Mouse (Mus musculus) ES-CJ7 (cell line): Measurements from ENCODE around the gene Ticam1.
"Not testable (repeated sequence)": the region's sequence is repeated elsewhere in the genome, so short reads cannot be mapped to it uniquely, and the experiment has no call there.

Experiments
- DNase-seq: peaks from one replicate; pipeline ENCODE4 v3.0.0; 2011; ENCODE audit warnings: low read depth, low spot score

The Ticam1 gene

DNA sequence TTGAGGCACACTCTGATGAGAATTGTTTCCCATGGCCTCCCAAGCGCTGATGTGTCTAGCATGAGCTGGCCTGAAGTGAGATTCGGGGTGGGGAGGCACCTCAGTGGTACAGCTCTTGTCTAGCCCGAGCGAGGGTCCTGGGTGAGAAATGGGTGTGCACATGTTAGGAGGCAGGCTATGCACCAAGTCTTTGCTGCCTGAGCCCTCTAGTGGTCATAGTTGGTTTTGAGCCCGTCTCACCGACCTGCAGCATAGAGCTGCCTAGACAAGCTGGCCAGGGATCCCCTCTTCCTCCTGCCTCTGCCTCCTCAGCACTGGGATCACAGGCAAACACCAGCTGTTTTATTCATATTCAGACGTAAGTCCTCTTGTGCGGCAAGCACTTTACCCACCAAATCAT lies 12.6 kb downstream of the Ticam1 start:
- peak; percentile 94 for DNase-seq

DNA sequence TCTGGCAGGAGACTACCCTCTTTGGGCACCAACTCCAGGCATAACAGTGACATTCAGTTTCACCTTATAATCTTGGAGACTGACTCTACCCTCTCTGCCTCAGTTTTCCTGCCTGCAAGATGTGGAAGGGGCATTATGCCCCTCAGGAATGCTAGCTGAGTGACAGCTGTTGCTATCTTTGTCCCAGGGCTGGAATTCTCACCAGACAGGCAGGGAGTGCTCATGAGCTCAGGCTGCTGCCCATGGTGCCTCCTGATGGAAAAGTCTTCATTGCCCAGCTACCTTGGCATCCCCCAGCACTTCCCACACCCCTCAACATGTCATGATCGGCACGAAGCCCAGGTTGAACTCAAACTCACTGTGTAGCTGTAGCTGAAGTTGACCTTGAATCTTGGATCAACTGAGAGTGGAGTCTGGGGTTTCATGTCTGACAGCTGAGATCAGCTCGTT lies 13.9 kb downstream of the Ticam1 start:
- DNase-seq, result no peak

DNA sequence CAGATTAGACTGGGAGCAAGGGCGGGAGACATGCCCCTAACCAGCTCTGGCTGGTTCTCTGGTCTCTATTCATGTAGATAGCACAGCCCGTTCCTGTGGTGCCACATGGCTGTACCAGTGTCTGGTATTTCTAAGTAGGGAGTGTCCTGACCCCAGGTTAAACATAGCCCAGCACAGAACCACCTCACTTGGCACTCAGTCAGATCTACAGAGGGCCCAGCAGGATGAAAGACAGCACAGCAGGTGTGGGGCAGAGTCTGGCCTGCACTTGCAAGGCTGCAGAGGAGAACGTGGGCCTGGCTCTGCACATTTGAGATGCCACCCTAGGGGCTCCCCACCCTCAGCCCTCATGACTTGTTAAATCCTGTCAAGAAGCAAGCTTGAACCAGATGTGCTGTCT lies 15.4 kb downstream of the Ticam1 start:
- peak; percentile 47 for DNase-seq

DNA sequence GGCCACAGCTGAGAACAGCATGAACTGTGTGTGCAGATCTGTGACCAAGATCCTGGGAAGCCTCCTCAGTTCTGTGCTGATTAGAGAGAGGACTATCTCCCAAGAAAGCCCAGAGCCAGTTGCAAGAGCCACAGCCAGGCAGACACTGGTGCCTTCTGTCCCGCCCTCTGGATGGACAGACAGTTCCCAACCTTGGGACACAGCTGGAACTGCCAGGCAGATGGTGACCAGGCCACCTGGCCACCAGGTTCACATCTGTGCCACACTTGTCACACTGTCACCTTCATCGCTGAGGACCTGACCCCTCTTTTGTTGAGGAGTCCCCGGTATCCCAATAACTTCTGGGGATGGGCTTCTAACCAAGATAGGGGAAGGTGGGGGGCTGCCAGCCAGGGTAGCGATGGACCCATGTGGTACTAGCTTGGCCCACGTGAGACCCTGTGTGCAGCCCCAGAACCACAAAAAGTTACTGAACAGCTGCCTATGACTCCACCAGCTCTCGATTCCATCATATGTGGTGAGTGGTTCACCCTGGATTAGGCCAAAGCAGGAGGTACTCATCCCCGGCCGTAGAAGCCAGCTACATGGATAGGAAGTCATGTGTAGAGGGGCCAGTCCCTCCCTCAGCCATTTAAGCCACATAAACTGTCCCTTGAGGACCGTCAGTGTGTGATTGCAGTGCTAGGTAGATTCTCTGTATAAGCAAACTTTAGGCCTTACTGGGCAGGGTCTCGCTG lies 17.1 kb downstream of the Ticam1 start:
- no peak for DNase-seq

DNA sequence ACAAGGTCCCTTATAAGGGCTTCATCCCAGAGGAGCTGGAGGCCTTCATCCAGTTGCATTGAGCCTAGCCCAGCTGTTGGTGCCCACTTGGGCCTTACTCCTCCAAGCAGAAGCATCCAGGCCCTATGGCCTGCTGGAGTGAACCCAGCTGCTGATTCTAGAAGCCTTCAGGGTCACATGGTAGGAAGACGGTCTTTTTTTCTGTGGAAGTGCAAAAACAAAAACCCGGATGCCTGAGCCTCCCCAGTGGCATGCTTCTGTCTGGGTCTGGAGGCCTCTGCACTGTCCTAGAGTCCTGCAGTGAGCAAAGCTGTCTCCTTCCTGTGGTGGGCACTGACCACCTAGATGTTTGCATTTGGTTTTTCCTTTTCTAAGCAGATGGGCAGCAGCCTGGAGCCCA lies 17.8 kb downstream of the Ticam1 start:
- DNase-seq, result not testable (repeated sequence)

DNA sequence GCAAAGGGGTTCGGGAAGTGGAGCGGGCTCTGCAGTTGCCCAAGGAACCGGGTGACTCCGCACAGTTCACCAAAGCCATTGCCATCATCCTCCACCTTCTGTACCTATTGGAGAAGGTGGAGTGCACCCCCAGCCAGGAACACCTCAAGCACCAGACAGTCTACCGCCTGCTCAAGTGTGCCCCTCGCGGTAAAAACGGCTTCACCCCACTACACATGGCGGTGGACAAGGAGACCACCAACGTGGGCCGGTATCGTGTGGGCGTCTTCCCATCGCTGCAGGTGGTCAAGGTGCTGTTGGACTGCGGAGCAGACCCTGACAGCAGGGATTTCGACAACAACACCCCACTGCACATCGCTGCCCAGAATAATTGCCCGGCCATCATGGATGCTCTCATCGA lies 18.3 kb downstream of the Ticam1 start:
- DNase-seq, result not testable (repeated sequence)

DNA sequence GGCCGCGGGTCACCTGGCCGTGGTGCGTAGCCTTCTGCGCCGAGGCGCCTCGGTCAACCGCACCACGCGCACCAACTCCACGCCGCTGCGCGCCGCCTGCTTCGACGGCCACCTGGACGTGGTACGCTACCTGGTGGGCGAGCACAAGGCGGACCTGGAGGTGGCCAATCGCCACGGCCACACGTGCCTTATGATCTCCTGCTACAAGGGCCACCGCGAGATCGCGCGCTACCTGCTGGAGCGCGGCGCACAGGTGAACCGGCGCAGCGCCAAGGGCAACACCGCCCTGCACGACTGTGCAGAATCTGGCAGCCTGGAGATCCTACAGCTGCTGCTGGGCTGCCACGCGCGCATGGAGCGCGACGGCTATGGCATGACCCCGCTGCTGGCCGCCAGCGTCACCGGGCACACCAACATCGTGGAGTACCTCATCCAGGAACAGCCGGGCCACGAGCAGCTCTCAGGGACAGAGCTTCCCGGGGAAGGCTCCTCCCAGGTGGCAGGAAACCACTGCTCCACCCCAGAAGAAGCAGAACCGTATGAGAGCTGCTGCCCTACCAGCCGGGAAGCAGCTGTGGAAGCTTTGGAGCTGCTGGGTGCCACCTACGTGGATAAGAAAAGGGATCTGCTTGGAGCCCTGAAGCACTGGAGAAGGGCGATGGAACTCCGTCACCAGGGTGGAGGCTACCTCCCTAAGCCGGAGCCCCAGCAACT lies 19.2 kb downstream of the Ticam1 start:
- no peak for DNase-seq

DNA sequence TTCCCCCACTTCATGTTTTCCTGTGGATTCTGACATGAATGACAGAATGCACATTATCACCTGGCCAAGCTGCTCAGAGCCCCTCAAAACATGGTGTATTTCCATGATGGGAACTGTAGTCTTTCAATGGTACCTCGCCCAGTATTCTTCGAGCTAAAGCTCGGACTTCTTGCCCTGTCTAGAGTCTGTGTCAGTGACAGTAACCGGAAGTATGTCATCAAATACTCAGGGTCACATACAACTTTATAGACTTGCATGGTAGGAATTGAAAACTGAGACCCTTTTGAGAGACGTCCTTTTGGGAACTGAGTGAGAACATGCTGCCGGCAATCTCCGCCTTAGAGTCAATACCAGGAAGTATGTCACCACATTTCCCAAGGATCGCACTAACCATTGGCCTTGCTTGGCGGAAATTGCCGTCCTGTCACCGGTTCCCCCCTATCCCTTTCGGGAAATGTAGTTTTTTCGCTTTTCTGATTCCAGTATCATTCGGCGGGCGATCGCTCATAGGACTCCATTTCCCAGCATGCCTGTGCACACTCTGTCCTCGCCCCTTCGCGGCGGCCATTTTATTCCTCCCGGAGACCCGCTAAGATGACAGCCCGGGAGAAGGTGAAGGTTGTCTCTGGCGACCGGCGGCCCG lies 20.2 kb downstream of the Ticam1 start, which contains the start of gene Fem1a:
Fem1a (plus strand) TSS at position 572 of the 643 bp plus-strand sequence.
- DNase-seq, result peak; percentile 99

DNA sequence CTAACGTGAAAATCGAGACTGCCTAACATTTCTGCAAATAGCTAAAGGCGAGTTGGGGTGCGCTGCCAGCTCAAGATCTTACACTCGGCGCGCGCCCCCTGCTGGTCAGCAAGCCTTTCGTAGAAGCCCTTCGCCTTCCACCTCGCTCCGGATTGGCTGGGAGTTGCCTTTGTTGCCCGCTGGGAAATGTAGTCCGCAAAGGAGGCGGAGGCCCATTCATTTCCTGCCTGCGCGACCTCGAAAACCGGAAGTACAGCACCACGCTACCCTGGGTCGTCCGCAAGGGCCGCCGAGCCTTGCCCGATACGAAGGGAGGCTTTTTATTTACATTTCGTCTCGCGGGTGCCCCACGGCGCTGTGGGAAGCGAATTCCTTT lies 20.7 kb downstream of the Ticam1 start:
- DNase-seq, result peak; percentile 99

DNA sequence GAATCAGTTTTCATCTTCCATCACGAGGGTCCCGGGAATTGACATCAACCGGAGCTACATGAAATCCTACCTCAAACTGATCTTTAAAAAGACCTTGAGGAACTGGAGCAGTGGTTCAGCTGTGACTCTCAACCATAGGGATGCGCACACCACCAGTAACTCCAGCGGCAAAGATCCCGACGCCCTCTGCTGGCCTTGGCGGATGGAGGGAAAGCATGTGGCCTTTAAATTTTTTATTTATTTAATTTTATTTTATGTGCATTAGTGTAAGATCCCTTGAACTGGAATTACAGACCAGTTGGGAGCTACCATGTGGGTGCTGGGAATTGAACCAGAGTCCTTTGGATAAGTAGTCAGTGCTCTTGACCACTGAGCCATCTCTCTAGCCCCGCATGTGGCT lies 21.2 kb downstream of the Ticam1 start:
- DNase-seq, result no peak

DNA sequence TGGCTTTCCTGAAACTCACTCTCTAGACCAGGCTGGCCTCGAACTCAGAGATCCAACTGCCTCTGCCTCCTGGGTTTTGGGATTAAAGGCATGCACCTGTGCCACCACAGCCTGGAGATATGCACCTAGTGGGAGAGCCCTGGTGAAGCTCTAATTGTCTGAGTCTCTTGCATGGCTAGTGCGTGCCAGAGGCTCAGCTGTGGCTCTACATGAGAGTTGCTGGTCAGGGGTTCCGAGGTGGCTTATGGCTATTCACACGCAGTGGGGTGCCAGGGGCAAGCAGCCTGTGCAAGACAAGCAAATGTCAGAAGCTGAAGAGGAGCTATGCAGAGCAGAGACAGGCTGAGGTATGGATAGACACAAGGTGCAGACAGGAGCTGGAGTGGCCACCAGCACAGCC lies 21.9 kb downstream of the Ticam1 start:
- DNase-seq, result no peak

DNA sequence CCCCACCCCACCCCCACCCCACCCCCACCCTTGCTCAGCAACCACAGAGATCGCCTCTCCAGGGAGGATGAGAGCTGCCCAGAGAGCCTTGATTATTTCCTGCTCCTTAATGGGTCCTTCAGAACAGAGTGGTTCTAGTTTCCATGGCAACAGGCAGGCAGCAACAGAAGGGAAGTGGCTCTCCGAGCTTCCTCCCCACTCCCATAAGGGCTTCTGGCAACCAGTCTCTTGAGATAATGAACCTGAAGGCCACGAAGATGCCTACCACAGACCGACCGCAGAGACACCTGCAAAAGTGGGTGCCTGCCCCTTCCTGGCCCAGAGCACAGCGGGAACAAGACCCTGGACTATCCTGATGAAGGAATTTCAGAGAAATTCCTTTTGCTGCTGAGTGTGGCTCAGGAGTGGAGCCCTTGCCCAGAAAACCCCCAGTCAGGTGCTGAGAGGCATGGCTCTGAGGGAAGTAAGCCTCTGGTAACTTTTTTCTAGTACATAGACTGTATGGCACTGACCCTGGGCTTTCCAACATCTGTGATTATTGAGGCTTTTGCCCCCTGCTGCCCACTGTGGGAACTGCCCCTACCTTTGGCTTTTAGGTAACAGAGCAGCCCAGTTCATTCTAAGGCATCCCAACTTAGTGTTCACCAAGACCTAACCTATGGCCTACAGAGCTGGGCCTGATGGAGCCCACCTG lies 25.3 kb downstream of the Ticam1 start:
- peak; percentile 81 for DNase-seq

DNA sequence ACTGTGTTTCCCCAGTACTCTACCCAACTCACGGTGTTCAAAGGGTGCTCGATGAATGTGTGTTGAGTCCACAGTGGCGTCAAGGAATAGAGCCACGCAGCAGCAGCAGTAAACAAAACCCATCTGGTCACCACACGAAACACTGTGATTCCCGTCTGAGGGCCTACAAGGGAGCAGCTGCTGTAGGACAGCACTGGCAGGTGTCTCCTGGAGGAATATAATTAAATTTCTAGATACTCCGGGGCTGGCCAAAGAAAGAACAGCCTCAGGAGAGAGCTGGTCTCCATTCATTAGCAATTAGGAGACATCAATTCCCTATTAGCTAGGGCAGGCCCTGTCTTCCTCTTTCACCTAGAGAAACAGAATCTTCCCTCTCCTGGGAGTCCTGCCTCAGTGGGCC lies 31.0 kb downstream of the Ticam1 start:
- DNase-seq, result no peak

DNA sequence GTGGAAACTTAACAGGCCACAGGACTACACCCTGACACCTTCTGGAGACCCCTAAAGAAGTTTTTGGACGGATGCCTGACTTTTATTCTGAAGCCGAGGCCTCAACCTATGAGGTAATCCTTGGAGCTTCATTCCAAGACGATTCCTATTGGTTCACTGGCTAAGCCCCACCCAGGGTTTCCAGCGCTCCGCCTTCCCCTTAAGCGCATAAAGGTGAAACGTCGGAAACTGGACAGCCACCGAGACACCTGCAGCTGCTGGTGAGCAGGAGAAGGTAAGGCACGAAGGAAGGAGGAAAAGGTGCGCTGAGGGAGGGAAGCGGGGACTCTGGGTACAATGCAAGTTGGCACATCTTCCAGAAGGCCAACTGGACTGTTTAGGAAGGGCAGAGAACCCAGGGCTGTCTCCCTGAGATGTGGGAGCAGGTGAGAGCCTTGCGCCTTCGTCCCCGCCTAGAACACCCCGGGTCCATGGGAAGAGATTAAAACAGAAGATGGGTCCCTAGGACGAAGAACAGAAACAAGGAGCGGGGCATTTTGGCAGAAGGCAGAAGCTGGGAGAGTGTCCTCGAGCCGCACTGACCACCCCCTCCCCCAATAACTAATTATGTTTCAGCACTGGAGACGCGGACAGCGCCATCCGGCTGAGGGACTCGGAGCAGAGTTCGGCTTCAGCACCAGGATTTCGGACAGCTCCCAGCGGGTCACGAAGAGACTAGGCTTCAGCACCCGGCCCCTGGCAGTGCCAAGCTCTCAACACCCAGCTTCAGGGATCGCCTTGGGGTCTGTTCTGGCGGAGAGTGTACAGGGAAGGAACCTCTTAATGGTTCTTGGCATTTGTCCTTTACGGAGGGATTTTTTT lies 34.8 kb downstream of the Ticam1 start:
- DNase-seq, result peak; percentile 92

DNA sequence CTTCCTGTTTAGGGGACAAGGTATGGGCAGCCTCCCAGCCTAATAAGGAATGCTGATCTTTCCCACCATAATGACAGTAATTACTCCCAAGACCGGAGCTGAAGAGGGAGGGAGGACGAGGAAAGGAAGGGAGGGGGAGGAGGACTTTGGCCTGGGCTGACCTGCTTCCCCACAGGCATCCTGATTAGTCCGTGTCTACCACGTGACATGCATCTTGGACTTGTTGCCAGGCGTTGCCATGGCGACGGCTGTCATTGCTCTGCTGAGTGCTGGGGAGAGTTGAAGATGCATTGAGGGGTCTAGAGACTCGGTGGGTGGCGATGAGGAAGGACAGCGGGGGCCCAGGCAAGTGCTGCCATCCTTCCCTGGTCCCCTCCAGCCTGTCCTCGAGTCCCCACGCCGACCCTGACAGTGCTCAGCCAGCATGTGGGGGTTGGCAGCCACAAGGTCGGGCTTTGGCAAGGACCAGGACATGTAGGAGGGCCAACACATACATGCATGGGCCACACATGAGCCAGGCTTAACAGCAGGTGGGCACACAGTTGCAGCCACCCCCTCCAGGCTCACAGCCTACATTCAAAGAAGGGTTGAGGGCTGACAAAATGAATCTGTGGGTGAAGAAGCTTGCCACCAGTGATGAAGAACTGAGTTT lies 42.6 kb downstream of the Ticam1 start:
- peak; percentile 91 for DNase-seq

DNA sequence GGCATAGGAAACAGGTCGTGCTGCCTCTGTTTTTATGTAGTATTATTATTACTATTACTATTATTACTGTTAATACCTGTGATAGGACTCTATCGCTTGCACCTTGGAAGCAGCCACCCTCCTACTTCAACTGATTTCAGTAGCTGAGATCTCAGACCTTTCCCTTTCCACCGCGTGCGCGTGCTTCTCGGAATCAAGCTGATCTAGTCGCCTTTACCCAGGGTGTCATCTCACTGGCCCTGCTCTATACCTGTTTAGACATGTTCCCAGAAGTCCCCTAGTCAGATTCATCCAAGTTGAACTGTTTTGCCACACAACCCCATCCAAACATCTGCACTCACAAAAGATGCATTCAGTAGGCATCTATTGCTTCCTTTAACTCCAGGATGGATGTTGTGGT lies 43.2 kb downstream of the Ticam1 start:
- DNase-seq, result no peak

DNA sequence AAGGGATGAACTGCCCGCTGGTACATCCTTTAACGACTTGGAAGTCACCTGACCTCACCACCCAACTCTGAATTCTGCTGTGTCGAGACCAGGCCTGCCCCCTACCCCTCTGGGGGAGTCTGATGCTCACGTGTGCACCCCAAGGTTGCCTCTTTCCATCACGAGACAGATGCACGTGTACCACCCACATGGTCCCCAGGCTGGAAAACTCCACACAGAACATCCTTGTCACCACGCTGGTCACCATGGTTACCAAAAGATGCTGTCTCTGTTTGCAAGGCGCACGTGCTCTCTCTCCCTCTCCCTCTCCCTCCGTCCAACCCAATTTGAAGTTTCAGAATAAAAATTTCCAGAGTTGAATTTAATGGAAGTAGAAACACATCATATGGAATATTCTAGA lies 46.6 kb downstream of the Ticam1 start:
- DNase-seq, result no peak

DNA sequence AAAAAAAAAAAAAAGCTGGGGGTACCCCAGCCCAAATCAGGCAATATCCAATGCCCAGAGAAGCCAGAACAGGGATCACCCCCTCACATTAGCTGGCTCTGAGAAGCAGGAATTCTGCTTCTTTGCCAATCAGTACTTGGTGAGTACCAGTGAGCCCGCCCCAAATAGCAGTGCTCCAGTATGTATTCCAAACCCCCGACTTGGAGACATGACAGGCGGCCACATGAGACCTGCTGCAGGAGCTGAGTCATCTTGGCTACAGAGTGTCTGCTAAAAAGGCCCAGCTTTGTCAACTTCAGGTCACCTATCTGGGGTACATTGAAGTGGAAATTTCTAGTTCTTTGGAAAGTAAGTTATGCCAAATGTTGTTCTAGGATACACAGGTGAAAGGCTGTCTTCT lies 50.0 kb downstream of the Ticam1 start:
- no peak for DNase-seq

DNA sequence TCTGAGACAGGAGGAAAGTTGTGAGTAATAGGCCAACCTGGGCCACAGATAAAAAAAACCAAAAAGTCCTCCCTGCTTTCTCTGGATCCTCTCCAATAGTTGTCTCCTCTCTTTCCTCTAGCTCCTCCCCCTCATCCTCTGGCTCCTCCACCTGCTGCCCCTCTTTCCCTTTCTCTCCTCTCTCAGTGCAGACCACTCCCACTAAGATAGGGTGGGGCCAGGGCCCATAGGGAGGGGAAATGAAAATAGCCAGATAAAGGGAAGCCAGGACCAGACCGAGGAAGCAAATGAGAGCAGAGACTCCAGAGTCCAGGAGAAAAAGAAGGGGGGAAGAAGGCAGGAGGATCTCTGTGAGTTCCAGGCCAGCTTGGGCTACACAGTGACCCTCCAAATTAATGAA lies 51.7 kb downstream of the Ticam1 start:
- DNase-seq, result peak; percentile 86

DNA sequence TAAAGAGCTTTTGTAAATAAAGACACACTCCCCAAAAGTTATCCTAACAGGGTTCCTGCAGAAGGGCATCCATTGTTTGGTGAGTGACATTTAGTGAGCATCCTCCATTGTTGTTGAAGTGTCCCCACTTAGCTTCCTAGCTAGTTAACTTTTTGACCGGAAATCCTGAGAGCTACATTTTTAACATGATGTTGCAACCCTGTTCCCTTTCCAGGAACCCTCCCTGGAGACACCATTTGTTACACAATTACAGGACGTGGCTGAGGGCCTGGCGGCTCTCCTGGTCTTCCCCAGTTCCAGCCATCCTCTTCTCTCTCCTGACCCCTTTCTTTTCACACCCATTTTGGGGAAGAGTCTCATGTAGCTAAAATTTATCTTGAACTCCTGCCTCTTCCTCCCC lies 56.8 kb downstream of the Ticam1 start:
- no peak for DNase-seq
